Mouse (Mus musculus) brain, embryonic 14.5 days (tissue): ENCODE measurements around the gene Canx.

ENCODE experiments used
- CTCF ChIP-seq: fragments of 200-500 bp; IDR thresholded peaks from 2 replicates; pipeline ENCODE4 v1.5.1; 2012; ENCODE audit warnings: inconsistent platforms, mild to moderate bottlenecking, moderate library complexity, borderline replicate concordance; ENCODE audit not compliant: insufficient read depth, insufficient read length; ENCODE audit errors: extremely low read depth
- POLR2A ChIP-seq: fragments of 200-500 bp; IDR thresholded peaks from 2 replicates; pipeline ENCODE4 v1.6.1; 2012; ENCODE audit warnings: mild to moderate bottlenecking, inconsistent platforms, borderline replicate concordance; ENCODE audit not compliant: poor library complexity, insufficient read depth, insufficient read length, severe bottlenecking; ENCODE audit errors: extremely low read depth

GRCm38 (mm10) chr11:50373621-50374020, 48.1 kb upstream of the Canx start:
- TF ChIP-seq CTCF = no peak
- no peak for TF ChIP-seq POLR2A
